Mouse (Mus musculus): ENCODE measurements around the gene Hs3st3b1. TPM values are rescaled to one million over a fixed set of nuclear protein-coding genes. Genes with fewer than 3 reads are reported as not detected.
A peak's percentile ranks its signal among the peaks of the same experiment; 100 is the strongest.

The Hs3st3b1 gene
- polyA plus RNA-seq, 1 experiment: 1.9 TPM

GRCm38 (mm10) chr11:63914388-63914787, 7.7 kb downstream of the Hs3st3b1 start:
- TF ChIP-seq CTCF (IDR thresholded peaks at IDR 0.05; ENCODE audit: control insufficient read depth, insufficient read depth, insufficient replicate concordance, low read depth, low read length) (no peak), POLR2A (IDR thresholded peaks at IDR 0.05; ENCODE audit: control insufficient read depth, low read depth, low read length) (no peak)
- no peaks in the 10 kb centered on the region for H3K36me3 ChIP-seq (ENCODE audit: control insufficient read depth, insufficient read depth, low read length)
- H3K4me3 ChIP-seq (ENCODE audit: control insufficient read depth, low read depth, low read length): peak overlapping the region; percentile 48; the same call in 1 of the 2 replicates
- H3K4me1 ChIP-seq (ENCODE audit: control insufficient read depth, insufficient read depth, low read length): peaks cover 18% of the 10 kb centered on the region
- no peak overlapping the region for H3K27ac ChIP-seq (ENCODE audit: control insufficient read depth, insufficient read depth, low read depth, low read length)
- peaks cover 4% of the 10 kb centered on the region; the same call in 1 of the 2 replicates for H3K27me3 ChIP-seq (ENCODE audit: control insufficient read depth, insufficient read depth, low read length)

GRCm38 (mm10) chr11:63913936-63914335, 8.2 kb downstream of the Hs3st3b1 start:
- no peak for TF ChIP-seq POLR2A (IDR thresholded peaks at IDR 0.05; ENCODE audit: control insufficient read depth, low read depth, low read length)
- no peak for TF ChIP-seq CTCF (IDR thresholded peaks at IDR 0.05; ENCODE audit: control insufficient read depth, insufficient read depth, insufficient replicate concordance, low read depth, low read length)
- Histone ChIP-seq H3K27ac (ENCODE audit: control insufficient read depth, insufficient read depth, low read depth, low read length) (no peak overlapping the region), H3K27me3 (ENCODE audit: control insufficient read depth, insufficient read depth, low read length) (no peaks in the 10 kb centered on the region), H3K36me3 (ENCODE audit: control insufficient read depth, insufficient read depth, low read length) (no peaks in the 10 kb centered on the region), H3K4me3 (ENCODE audit: control insufficient read depth, low read depth, low read length) (no peak overlapping the region; the same call in 1 of the 2 replicates), H3K4me1 (ENCODE audit: control insufficient read depth, insufficient read depth, low read length) (peaks cover 13% of the 10 kb centered on the region)

- Histone ChIP-seq H3K36me3 (ENCODE audit: control insufficient read depth, insufficient read depth, low read length) (no peaks in the 10 kb centered on the region), H3K4me3 (ENCODE audit: control insufficient read depth, low read depth, low read length) (no peak overlapping the region), H3K4me1 (ENCODE audit: control insufficient read depth, insufficient read depth, low read length) (peaks cover 10% of the 10 kb centered on the region), H3K27ac (ENCODE audit: control insufficient read depth, insufficient read depth, low read depth, low read length) (no peak overlapping the region), H3K27me3 (ENCODE audit: control insufficient read depth, insufficient read depth, low read length) (no peaks in the 10 kb centered on the region)
- TF ChIP-seq CTCF (IDR thresholded peaks at IDR 0.05; ENCODE audit: control insufficient read depth, insufficient read depth, insufficient replicate concordance, low read depth, low read length) (no peak), POLR2A (IDR thresholded peaks at IDR 0.05; ENCODE audit: control insufficient read depth, low read depth, low read length) (no peak)
These were observed 11.1 kb downstream of the Hs3st3b1 start for GRCm38 (mm10) chr11:63911001-63911400.

GRCm38 (mm10) chr11:63909961-63910360, 12.1 kb downstream of the Hs3st3b1 start:
- Histone ChIP-seq H3K36me3 (ENCODE audit: control insufficient read depth, insufficient read depth, low read length) (no peaks in the 10 kb centered on the region), H3K27me3 (ENCODE audit: control insufficient read depth, insufficient read depth, low read length) (no peaks in the 10 kb centered on the region), H3K4me1 (ENCODE audit: control insufficient read depth, insufficient read depth, low read length) (peaks cover 10% of the 10 kb centered on the region), H3K27ac (ENCODE audit: control insufficient read depth, insufficient read depth, low read depth, low read length) (no peak overlapping the region), H3K4me3 (ENCODE audit: control insufficient read depth, low read depth, low read length) (no peak overlapping the region)
- no peak for TF ChIP-seq CTCF (IDR thresholded peaks at IDR 0.05; ENCODE audit: control insufficient read depth, insufficient read depth, insufficient replicate concordance, low read depth, low read length)
- no peak for TF ChIP-seq POLR2A (IDR thresholded peaks at IDR 0.05; ENCODE audit: control insufficient read depth, low read depth, low read length)

- no peaks in the 10 kb centered on the region for H3K27me3 ChIP-seq (ENCODE audit: control insufficient read depth, insufficient read depth, low read length)
- no peak overlapping the region for H3K27ac ChIP-seq (ENCODE audit: control insufficient read depth, insufficient read depth, low read depth, low read length)
- peaks cover 3% of the 10 kb centered on the region for H3K4me1 ChIP-seq (ENCODE audit: control insufficient read depth, insufficient read depth, low read length)
- H3K4me3 ChIP-seq (ENCODE audit: control insufficient read depth, low read depth, low read length): no peak overlapping the region
- TF ChIP-seq POLR2A (IDR thresholded peaks at IDR 0.05; ENCODE audit: control insufficient read depth, low read depth, low read length) (no peak), CTCF (IDR thresholded peaks at IDR 0.05; ENCODE audit: control insufficient read depth, insufficient read depth, insufficient replicate concordance, low read depth, low read length) (no peak)
- H3K36me3 ChIP-seq (ENCODE audit: control insufficient read depth, insufficient read depth, low read length): no peaks in the 10 kb centered on the region
These were observed 13.6 kb downstream of the Hs3st3b1 start for GRCm38 (mm10) chr11:63908500-63908899.

- Histone ChIP-seq H3K4me3 (ENCODE audit: control insufficient read depth, low read depth, low read length) (no peak overlapping the region), H3K27me3 (ENCODE audit: control insufficient read depth, insufficient read depth, low read length) (no peaks in the 10 kb centered on the region), H3K36me3 (ENCODE audit: control insufficient read depth, insufficient read depth, low read length) (no peaks in the 10 kb centered on the region), H3K4me1 (ENCODE audit: control insufficient read depth, insufficient read depth, low read length) (no peaks in the 10 kb centered on the region), H3K27ac (ENCODE audit: control insufficient read depth, insufficient read depth, low read depth, low read length) (no peak overlapping the region)
- TF ChIP-seq POLR2A (IDR thresholded peaks at IDR 0.05; ENCODE audit: control insufficient read depth, low read depth, low read length) (no peak), CTCF (IDR thresholded peaks at IDR 0.05; ENCODE audit: control insufficient read depth, insufficient read depth, insufficient replicate concordance, low read depth, low read length) (no peak)
These were observed 15.3 kb downstream of the Hs3st3b1 start for GRCm38 (mm10) chr11:63906552-63907353.

GRCm38 (mm10) chr11:63904787-63905186, 17.3 kb downstream of the Hs3st3b1 start:
- TF ChIP-seq CTCF (IDR thresholded peaks at IDR 0.05; ENCODE audit: control insufficient read depth, insufficient read depth, insufficient replicate concordance, low read depth, low read length): no peak
- no peak for TF ChIP-seq POLR2A (IDR thresholded peaks at IDR 0.05; ENCODE audit: control insufficient read depth, low read depth, low read length)
- H3K4me3 ChIP-seq (ENCODE audit: control insufficient read depth, low read depth, low read length): no peak overlapping the region
- H3K4me1 ChIP-seq (ENCODE audit: control insufficient read depth, insufficient read depth, low read length): no peaks in the 10 kb centered on the region
- no peaks in the 10 kb centered on the region for H3K27me3 ChIP-seq (ENCODE audit: control insufficient read depth, insufficient read depth, low read length)
- H3K27ac ChIP-seq (ENCODE audit: control insufficient read depth, insufficient read depth, low read depth, low read length): no peak overlapping the region
- H3K36me3 ChIP-seq (ENCODE audit: control insufficient read depth, insufficient read depth, low read length): no peaks in the 10 kb centered on the region
